Mouse (Mus musculus) layer of hippocampus, postnatal 10 days (tissue): ENCODE data around the gene Six5. TPM values are rescaled to one million over a fixed set of nuclear protein-coding genes. Genes with fewer than 3 reads are reported as not detected.

Source experiments
- DNase-seq, 2 experiments: peaks; one replicate each; pipeline ENCODE4 v3.0.0; 2021; ENCODE audit warnings: low spot score in 2 of 2
- total RNA-seq, 2 experiments: library from RNA; stranded (reverse); gene quantifications; 2 replicates each; pipeline ENCODE4 v1.2.3; 2021

Six5 gene
- total RNA-seq, 2 experiments from 2014 or later: 2.0 to 2.2 TPM

DNA sequence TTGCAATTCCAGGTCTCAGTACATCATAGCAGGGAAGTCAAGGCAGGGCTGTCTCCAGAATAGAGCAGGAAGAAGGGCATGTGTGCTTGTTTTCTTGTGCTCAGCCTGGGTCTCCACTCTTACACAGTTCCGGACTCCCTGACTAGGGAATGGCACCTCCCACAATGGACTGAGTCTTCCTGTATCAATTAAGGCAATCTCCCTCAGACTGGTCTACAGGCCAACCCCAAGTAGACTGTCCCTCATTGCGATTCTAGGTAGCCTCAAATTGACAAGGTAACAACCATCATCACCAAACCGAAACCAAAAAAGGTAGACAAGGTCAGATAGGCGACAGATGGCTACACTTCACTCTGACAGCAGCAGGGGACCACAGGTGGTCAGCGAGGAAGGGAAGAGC lies 19.2 kb upstream of the Six5 start:
- no peak for DNase-seq

GRCm38 (mm10) chr7:19075723-19076585 lies 18.4 kb upstream of the Six5 start, which contains the start of gene Dmwd:
TSS of gene Dmwd (plus strand) at chr7:19076227.
- DNase-seq: peak; percentile 96

DNA sequence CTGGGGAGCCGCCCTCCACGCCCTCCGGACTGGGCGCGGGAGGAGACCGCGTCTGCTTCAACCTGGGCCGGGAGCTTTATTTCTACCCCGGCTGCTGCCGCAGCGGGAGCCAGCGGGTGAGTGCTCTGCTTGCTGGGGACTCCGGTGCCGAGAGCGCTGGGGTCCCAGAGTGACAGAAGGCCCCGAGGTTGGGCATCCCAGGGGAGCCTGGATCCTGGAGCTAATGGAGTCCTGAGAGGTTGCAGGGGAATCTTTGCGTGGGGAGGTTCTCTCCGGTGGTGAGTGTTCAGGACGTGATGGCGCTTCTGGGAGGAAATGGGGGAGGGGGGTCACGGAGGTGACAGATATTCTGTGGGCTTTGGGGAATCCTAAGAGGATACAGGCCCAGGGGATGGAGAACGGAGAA lies 17.8 kb upstream of the Six5 start:
- DNase-seq: peak; percentile 40 to 51

DNA sequence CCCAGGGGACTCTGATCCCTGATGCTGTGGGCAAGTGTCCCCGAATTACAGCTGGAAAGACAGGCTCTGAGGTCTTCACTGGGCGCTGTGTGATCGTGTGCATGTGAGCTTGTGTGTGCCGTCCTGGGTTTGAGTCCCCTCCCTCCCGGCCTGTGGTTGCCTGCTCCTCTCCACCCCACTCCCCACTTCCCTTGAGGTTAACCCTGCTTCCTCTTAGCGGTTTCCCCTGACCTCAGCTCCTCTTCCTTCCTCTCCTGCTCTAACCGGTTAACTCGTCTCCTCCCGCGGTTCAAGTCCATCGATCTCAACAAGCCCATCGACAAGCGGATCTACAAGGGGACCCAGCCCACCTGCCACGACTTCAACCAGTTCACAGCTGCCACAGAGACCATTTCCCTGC lies 16.6 kb upstream of the Six5 start:
- DNase-seq: peak in 1 of 2 experiments; percentile 35

DNA sequence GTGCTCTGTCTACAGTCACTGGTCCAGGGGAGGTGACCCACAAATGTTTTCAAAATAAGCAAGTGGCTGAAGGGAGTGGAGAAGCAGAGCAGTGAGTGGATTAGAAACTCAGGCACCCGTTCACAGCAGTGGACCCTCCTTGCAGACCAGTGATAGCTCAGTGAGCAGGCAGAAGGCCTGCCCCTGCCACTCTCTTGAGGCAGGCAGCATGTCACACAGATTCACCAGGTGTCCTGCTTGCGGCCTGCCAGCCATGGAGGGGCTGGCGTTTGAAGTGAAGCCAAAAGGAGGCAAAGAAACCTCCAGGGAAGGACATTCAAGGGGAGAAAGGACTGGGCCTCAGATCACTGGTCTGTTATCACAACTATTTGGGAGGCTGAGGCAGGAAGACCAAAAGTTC lies 15.7 kb upstream of the Six5 start:
- no peak for DNase-seq

DNA sequence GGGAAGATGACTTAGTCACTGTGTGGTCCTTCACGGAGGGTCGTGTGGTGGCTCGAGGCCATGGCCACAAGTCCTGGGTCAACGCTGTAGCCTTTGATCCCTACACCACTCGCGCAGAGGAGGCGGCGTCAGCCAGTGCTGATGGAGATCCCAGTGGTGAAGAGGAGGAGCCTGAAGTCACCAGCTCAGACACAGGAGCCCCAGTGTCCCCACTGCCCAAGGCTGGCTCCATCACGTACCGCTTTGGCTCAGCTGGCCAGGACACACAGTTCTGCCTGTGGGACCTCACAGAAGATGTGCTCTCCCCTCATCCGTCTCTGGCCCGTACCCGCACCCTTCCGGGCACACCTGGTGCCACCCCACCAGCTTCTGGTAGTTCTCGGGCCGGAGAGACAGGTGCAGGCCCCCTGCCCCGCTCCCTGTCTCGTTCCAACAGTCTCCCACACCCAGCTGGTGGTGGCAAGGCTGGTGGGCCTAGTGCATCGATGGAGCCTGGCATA lies 13.9 kb upstream of the Six5 start:
- no peak for DNase-seq

GRCm38 (mm10) chr7:19082171-19082570 lies 12.2 kb upstream of the Six5 start:
- DNase-seq: no peak

DNA sequence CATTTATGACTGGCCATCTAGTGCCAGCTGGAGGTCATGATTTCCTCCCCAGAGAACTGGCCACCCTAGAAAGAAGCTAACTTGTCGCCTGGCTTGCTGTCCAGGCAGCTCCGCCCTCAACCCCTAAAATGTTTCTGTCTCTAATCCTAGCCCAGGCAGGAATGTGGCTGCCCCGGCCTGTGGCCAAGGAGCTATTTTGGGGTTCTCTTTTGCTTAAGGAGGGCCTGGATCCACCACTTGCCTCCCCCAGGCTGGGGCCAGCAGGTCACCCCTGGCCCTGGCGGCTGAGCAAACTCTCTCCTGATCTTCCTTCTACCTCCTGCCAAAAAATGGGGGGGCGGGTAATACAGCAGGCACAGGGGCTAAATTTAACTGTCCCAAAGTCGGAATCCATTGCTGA lies 11.3 kb upstream of the Six5 start:
- no peak for DNase-seq

DNA sequence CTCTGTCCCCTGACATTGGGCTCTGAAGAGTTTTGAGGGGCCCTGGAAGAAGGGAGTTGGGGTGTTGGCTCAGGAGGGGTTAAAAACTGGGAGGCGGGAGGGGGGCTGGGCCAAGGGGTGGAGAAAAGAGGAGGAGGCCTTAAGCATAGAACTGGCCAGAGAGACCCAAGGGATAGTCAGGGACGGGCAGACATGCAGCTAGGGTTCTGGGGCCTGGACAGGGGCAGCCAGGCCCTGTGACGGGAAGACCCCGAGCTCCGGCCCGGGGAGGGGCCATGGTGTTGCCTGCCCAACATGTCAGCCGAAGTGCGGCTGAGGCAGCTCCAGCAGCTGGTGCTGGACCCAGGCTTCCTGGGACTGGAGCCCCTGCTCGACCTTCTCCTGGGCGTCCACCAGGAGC lies 10.7 kb upstream of the Six5 start, which contains the start of gene Dmpk:
Gene Dmpk (plus strand): TSS at position 149 of the 400 bp plus-strand sequence.
- no peak for DNase-seq

DNA sequence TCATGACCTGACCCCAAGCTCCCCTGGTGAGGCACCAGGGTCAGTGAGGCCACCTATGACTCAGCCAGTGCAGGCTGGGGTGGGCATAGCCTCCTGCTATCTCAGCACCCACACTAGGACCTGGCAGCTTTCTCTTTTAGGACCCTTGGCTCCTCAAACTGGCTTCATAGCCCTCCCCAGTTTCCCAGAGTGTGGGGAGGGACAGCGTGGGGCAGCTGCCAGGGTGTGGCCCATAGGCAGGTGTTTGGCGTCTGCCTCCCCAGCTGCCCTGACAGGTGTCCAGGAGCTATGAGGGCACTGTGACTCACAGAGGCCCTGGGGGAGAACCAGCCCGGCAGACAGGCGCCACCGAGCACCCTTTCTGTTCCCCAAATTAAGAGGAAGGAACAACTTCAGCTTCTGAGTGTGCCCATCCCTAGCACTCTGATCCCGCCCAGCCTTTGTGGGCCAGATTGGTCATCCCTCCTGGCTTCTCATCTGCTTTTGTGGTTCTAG lies 10.1 kb upstream of the Six5 start:
- no peak for DNase-seq

GRCm38 (mm10) chr7:19084921-19085473 lies 9.4 kb upstream of the Six5 start:
- DNase-seq: no peak

GRCm38 (mm10) chr7:19085495-19085894 lies 8.9 kb upstream of the Six5 start:
- DNase-seq: no peak

GRCm38 (mm10) chr7:19086042-19086441 lies 8.4 kb upstream of the Six5 start:
- no peak for DNase-seq

GRCm38 (mm10) chr7:19086760-19087159 lies 7.6 kb upstream of the Six5 start:
- DNase-seq: no peak

GRCm38 (mm10) chr7:19088813-19089212 lies 5.6 kb upstream of the Six5 start:
- peak; percentile 62 to 73 for DNase-seq

GRCm38 (mm10) chr7:19091913-19092312 lies 2.5 kb upstream of the Six5 start:
- no peak for DNase-seq

DNA sequence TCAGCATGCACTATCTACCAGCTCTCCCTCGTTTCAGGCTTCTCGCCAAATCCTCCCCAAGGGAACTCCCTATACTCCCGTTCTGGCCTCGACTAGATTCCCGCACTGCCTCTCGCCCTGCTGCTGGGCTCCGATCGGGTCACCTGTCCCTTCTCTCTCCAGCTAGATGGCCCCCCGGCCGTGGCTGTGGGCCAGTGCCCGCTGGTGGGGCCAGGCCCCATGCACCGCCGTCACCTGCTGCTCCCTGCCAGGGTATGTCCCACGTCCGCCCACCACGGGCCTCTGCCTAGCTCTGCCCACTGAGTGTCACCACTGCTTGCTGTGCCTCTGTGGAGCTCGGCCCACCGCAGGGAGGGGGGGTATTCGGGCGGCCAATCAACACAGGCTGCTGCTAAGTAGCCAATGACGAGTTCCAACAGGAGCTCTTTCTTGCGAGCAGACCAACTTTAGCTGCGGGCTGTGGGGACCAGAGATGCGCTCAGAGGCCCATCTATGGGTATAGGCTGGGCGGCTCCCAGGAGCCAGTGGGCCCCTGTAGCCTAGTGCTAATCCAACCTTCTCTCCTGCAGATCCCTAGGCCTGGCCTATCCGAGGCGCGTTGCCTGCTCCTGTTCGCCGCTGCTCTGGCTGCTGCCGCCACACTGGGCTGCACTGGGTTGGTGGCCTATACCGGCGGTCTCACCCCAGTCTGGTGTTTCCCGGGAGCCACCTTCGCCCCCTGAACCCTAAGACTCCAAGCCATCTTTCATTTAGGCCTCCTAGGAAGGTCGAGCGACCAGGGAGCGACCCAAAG lies 1.8 kb upstream of the Six5 start:
- DNase-seq: peak; percentile 48 to 69

- DNase-seq: peak; percentile 81 to 86
Observed at GRCm38 (mm10) chr7:19093174-19093521, 1.2 kb upstream of the Six5 start.

DNA sequence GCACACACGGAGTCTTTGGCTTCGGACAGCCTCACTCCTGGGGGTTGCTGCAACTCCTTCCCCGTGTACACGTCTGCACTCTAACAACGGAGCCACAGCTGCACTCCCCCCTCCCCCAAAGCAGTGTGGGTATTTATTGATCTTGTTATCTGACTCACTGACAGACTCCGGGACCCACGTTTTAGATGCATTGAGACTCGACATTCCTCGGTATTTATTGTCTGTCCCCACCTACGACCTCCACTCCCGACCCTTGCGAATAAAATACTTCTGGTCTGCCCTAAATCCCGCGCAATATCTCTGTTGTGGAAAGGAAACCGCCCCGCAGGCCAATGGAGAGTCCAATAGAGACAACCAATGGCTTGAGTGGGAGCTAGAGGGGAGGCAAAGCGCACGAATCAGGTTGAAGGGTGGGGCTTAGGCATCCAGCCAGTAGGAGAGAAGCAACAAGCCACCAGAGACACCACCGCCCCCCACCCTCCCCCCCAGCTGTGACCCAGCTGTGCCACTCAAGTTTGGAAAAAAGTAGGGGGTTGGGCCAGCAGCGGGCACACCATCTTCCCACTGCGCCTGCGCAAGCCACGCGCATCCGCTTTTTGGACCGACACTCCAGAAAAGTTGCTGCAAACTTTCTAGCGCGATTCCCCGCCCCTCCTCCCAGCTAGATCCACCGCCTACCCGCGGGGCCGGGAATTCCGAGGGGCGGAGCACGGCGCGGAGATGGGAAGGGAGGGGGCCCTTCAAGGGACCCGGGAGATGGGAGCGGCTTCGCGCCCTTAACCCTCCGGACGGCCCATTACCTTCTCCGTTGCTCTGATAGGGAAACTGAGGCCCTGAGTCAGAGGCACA lies 633 bp upstream of the Six5 start:
- DNase-seq: peak; percentile 85 to 87
